Mouse (Mus musculus) cortical plate, adult 2 months (tissue): ENCODE data around the gene Hba-x. TPM values are rescaled to one million over a fixed set of nuclear protein-coding genes. Genes with fewer than 3 reads are reported as not detected.
"Not testable (repeated sequence)": the region's sequence is repeated elsewhere in the genome, so short reads cannot be mapped to it uniquely, and the experiment has no call there.

Experiments used
- H3K27ac ChIP-seq: fragments of 200-500 bp; 2 replicates; pipeline ENCODE4 v1.5.1; 2012; ENCODE audit warnings: low read length, control low read depth, inconsistent platforms; ENCODE audit not compliant: insufficient read depth
- H3K4me1 ChIP-seq: fragments of 200-500 bp; 2 replicates; pipeline ENCODE4 v1.6.1; 2011; ENCODE audit warnings: low read length; ENCODE audit not compliant: control insufficient read depth, insufficient read depth
- H3K4me3 ChIP-seq: fragments of 200-500 bp; 2 replicates; pipeline ENCODE4 v1.5.1; 2011; ENCODE audit warnings: mild to moderate bottlenecking, low read length, control low read depth; ENCODE audit not compliant: insufficient read depth
- CTCF ChIP-seq: fragments of 200-500 bp; IDR thresholded peaks from 2 replicates; pipeline ENCODE4 v1.5.1; 2011; ENCODE audit warnings: mild to moderate bottlenecking, control low read depth, low read length; ENCODE audit not compliant: insufficient read depth; ENCODE audit errors: extremely low read depth
- POLR2A ChIP-seq: fragments of 200-500 bp; IDR thresholded peaks from 2 replicates; pipeline ENCODE4 v1.6.1; 2011; ENCODE audit warnings: mild to moderate bottlenecking, low read length, control low read depth; ENCODE audit not compliant: insufficient read depth; ENCODE audit errors: extremely low read depth
- polyA plus RNA-seq: library from polyadenylated mRNA; depleted of rRNA; stranded (reverse); fragments of >200 nt; gene quantifications from 2 replicates; pipeline ENCODE4 v1.2.3, GENCODE M21; 2012

The Hba-x gene
- polyA plus RNA-seq, 1 experiment = 0.15 TPM

GRCm38 (mm10) chr11:32266776-32267175, 9.4 kb upstream of the Hba-x start:
- peak overlapping the region; percentile 70 for H3K4me3 ChIP-seq
- H3K27ac ChIP-seq = peak overlapping the region; percentile 98
- no peaks in the 10 kb centered on the region; the same call in 1 of the 2 replicates for H3K4me1 ChIP-seq
- TF ChIP-seq CTCF (no peak), POLR2A (no peak)

- Histone ChIP-seq H3K4me1 (no peaks in the 10 kb centered on the region), H3K4me3 (peak within 1 kb of the TSS; percentile 70), H3K27ac (peak within 1 kb of the TSS; percentile 98)
- no peak for TF ChIP-seq CTCF
- peak; percentile 89 for TF ChIP-seq POLR2A
These were observed 8.9 kb upstream of the Hba-x start, which contains the start of gene Nprl3 for GRCm38 (mm10) chr11:32267188-32267884. Gene Nprl3, minus strand, starts transcription at chr11:32267707.

DNA sequence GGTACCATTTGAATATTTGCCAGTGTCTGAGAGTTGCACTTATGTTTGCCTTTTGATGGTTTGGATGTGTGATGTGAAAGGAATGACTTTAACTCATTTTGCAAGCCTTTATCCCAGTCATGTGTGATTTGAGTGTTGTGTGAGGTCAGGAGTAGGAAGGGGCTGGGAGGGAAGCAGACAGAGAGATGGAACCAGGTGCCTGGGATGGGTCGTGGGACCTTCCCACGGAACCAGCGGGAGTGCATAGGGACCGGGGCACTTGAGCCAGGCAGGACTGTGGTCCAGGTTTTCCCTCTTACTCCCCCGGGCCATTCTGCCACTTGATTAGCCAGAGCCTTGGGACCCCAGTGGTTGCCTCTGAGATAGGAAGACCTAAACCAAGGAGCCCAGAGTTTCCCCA, 8.2 kb upstream of the Hba-x start:
- no peak overlapping the region for H3K27ac ChIP-seq
- no peak for TF ChIP-seq POLR2A
- TF ChIP-seq CTCF = no peak

GRCm38 (mm10) chr11:32268952-32269351, 7.2 kb upstream of the Hba-x start:
- TF ChIP-seq POLR2A (no peak), CTCF (no peak)
- Histone ChIP-seq H3K4me3 (no peak overlapping the region), H3K4me1 (no peaks in the 10 kb centered on the region), H3K27ac (no peak overlapping the region)

More for the DNA sequence above, 8.2 kb upstream of the Hba-x start:
- H3K4me3 ChIP-seq = no peak overlapping the region
- H3K4me1 ChIP-seq = no peaks in the 10 kb centered on the region

DNA sequence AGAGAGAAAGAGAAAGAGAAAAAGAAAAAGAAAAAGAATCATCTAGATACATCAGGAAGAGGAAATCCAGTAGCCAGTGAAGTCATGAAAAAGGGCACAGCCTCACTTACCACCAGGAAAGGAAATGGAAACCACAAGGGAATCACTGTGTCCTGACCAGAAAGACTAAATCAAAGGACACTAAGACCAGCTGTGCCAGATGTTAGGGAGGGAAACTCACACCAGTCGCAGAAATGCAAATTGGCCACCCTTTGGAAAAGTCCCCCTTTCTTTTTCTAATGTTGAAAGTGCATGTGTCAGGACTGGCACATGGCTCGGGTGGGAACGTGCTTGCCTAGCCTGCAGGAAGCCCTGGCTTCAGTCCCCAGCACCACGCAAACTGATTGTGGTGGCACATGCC, 5.0 kb upstream of the Hba-x start:
- no peak overlapping the region for H3K4me3 ChIP-seq
- no peaks in the 10 kb centered on the region for H3K4me1 ChIP-seq
- TF ChIP-seq CTCF (no peak), POLR2A (no peak)
- no peak overlapping the region for H3K27ac ChIP-seq

DNA sequence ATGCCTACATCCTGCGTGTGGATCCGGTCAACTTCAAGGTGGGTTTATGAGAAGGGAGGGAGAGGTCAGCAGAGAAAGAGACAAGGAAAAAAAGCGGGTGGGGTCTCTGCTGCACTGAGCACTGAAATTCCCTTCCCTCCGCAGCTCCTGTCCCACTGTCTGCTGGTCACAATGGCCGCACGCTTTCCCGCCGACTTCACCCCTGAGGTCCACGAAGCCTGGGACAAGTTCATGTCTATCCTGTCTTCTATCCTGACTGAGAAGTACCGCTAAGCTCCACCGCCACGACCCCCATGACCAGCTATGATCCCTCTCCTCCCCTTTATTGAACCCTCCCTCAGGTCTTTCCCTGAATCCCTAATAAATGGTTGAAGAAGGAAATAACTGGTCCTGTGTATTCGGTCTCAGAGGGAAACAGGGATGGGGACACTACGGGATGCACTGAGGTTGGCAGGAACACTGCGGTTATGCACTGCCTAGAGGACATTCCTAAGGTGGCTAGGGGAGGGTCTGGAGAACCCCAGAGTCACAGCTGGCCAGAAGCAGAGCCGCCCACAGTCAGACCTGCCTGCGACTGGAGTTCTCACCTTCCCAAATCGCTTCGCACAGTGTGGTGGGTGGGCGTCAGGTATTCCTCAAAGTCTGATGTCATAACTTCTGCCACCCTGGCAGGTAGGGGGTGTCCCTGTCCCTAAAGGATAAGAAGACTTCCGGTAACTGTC, 1.7 kb downstream of the Hba-x start:
- H3K4me1 ChIP-seq = no peaks in the 10 kb centered on the region
- no peak for TF ChIP-seq CTCF
- no peak for TF ChIP-seq POLR2A
- no peak overlapping the region for H3K4me3 ChIP-seq
- no peak overlapping the region for H3K27ac ChIP-seq

DNA sequence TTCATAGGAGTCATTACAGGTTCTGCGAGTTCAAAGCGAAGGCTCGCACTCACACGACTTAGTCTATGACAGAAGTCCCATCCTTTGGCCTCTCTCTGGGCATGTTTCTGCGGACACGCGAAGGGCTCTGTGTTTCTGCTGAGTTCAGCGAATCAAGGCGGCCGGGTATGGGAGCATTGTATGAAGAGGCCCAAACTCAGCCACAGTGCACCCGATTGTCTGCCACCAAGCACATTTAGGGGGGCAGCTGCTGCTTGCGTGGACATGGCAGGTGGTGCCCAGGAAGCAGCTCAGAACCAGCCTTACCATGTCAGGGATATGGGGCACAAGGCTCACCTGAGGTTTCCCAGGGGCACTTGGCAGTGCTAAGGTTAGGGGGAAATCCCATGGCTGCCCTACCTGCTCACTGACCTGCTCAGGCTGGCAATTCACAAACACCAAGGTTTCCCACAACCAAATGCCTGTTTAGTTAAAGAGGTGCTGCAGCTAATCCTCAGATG, 2.3 kb downstream of the Hba-x start:
- TF ChIP-seq CTCF (no peak), POLR2A (no peak)
- no peaks in the 10 kb centered on the region for H3K4me1 ChIP-seq
- H3K27ac ChIP-seq = no peak overlapping the region
- no peak overlapping the region for H3K4me3 ChIP-seq

GRCm38 (mm10) chr11:32280646-32281045, 4.4 kb downstream of the Hba-x start:
- Histone ChIP-seq H3K4me3 (no peak overlapping the region), H3K27ac (no peak overlapping the region), H3K4me1 (no peaks in the 10 kb centered on the region)
- TF ChIP-seq POLR2A = no peak
- TF ChIP-seq CTCF = no peak

GRCm38 (mm10) chr11:32281416-32282144, 5.4 kb downstream of the Hba-x start:
- Histone ChIP-seq H3K4me3 (no peak overlapping the region), H3K4me1 (no peaks in the 10 kb centered on the region), H3K27ac (no peak overlapping the region)
- TF ChIP-seq CTCF (no peak), POLR2A (no peak)

GRCm38 (mm10) chr11:32283091-32283777, 7.0 kb downstream of the Hba-x start, which contains the start of gene Hba-a1:
Gene Hba-a1, plus strand, starts transcription at chr11:32283511.
- not testable (repeated sequence) for H3K4me3 ChIP-seq, H3K4me1 ChIP-seq, H3K27ac ChIP-seq

- H3K4me3 ChIP-seq, H3K27ac ChIP-seq, H3K4me1 ChIP-seq: not testable (repeated sequence)
These were observed 8.4 kb downstream of the Hba-x start for GRCm38 (mm10) chr11:32284582-32284981.
